Mouse (Mus musculus): ENCODE results near the gene Pnmal1.

- TF ChIP-seq CTCF (conservative IDR thresholded peaks at IDR 0.05; ENCODE audit: low read length), result no peak
- no peak for TF ChIP-seq NANOG (IDR thresholded peaks at IDR 0.05; ENCODE audit: borderline replicate concordance, low read length)
These were observed 39.9 kb upstream of the Pnmal1 start for GRCm38 (mm10) chr7:16919395-16920149.
